In genomic region chr2:31688074-31688925, GRCm38 (mm10) we compare ENCODE assay signal across 8 mouse cellular contexts. TPM values are rescaled to one million over a fixed set of nuclear protein-coding genes. Genes with fewer than 3 reads are reported as not detected.
A peak's percentile ranks its signal among the peaks of the same experiment; 100 is the strongest.
DNase-seq lines count a peak whose midpoint lies in the region; ATAC-seq lines count a peak whose summit lies in the region.

Abl1 (plus strand) TSS chr2:31688376.

- H3K9ac ChIP-seq in hindbrain, embryonic 15.5 days: peak within 1 kb of the TSS; percentile 84

- H3K36me3 ChIP-seq in hindbrain, embryonic 15.5 days: no peaks in the 10 kb centered on the region

- peak; percentile 100 for ATAC-seq in hindbrain, embryonic 15.5 days (ENCODE audit: low FRiP score, low read depth)

- peak within 1 kb of the TSS; percentile 88 for H3K4me3 ChIP-seq in hindbrain, embryonic 15.5 days

- peaks cover 50% of the 10 kb centered on the region for H3K4me1 ChIP-seq in hindbrain, embryonic 15.5 days (replicated peaks)

- peak within 1 kb of the TSS; percentile 96 for H3K27ac ChIP-seq in hindbrain, embryonic 15.5 days (replicated peaks)

- peak within 1 kb of the TSS; percentile 77 for H3K4me2 ChIP-seq in hindbrain, embryonic 15.5 days

- peak; percentile 94 for DNase-seq in T-cell, adult 2 months (ENCODE audit: low spot score)
- DNase-seq in cerebellum, postnatal 36 days: peak; percentile 91 to 94
- DNase-seq in frontal cortex, postnatal 36 days (ENCODE audit: low spot score in 2 of 2): peak; percentile 93 to 97
- DNase-seq in left cerebral cortex, adult 11 months (ENCODE audit: low spot score): peak; percentile 96
- peak; percentile 95 to 98 for DNase-seq in lung, postnatal 4 days
- peak; percentile 89 for DNase-seq in retina, postnatal 7 days (ENCODE audit: low read depth, low spot score)
- peak; percentile 77 for DNase-seq in urinary bladder, adult 2 months (ENCODE audit: low spot score)

- no peaks in the 10 kb centered on the region for H3K27me3 ChIP-seq in hindbrain, embryonic 15.5 days

- WGBS in hindbrain, embryonic 15.5 days: under 1% methylated on average over 62 of the region's 64 CpGs

- H3K9me3 ChIP-seq in hindbrain, embryonic 15.5 days: no peaks in the 10 kb centered on the region

RNA-seq across cellular contexts. Expression of gene Abl1, which starts in this region (rescaled TPM):
- polyA plus RNA-seq in hindbrain, embryonic 15.5 days (2015; fragmentation: Nextera tagmentation; extraction: Ambion mirVana): 17.6 and 18.1 TPM in 2 replicates
- 62.8 and 74.9 TPM in 2 replicates for polyA plus RNA-seq in urinary bladder, adult 2 months (2012; rRNA removed)

Comparison
In these comparisons a context has a peak if more than half of its experiments do, and no peak if none do; other contexts are left out.
1. Peak in every context shown above with its lines: DNase-seq, ATAC-seq, H3K4me3 ChIP-seq and H3K27ac ChIP-seq.